Mouse (Mus musculus): Measurements from ENCODE around the gene Slf2. TPM values are rescaled to one million over a fixed set of nuclear protein-coding genes. Genes with fewer than 3 reads are reported as not detected.

The Slf2 gene
- total RNA-seq, 2 experiments from 2014 or later: 37.2 to 41.8 TPM

DNA sequence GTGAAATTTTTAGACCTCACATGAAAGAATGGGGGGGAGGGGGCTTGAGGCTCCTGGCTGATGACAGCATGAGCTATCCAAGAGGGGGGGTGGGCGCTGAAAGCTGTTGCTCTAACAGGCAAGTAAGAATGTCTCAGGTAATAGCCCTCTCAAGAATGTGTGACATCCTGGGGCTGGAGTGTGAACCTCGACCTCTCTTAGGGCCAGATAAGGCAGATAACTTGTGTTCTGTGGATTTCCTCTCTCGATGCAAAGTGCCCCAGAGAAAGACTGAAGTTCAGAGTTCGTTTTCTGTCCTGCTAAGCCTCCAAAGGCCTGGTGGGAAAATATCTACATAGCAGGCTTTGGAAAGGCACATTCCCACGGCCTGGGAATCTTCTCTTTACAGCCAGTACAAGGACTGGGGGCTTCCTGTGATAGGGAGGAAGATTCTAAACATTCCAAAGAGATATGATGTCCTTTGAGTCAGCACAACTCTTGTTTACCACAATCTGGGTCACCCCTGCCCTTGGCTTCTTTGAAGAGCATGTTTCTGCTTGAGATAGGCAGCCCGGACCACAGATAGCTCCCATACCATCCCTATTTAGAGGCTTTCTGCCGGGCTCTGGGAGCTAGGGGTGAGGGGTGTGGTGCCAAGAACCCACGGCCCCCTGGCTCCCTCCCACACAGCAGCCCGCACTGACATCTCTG is 31.7 kb upstream of the Slf2 start:
- Histone ChIP-seq H3K4me3 (no peak overlapping the region), H3K27ac (no peak overlapping the region)
- intact Hi-C loops (cut with DNase I): no loop called here
- DNase-seq (ENCODE audit: extremely low spot score in 1 of 2, low spot score in 2 of 2): no peak
- no peak for TF ChIP-seq CTCF (IDR thresholded peaks at IDR 0.05)

DNA sequence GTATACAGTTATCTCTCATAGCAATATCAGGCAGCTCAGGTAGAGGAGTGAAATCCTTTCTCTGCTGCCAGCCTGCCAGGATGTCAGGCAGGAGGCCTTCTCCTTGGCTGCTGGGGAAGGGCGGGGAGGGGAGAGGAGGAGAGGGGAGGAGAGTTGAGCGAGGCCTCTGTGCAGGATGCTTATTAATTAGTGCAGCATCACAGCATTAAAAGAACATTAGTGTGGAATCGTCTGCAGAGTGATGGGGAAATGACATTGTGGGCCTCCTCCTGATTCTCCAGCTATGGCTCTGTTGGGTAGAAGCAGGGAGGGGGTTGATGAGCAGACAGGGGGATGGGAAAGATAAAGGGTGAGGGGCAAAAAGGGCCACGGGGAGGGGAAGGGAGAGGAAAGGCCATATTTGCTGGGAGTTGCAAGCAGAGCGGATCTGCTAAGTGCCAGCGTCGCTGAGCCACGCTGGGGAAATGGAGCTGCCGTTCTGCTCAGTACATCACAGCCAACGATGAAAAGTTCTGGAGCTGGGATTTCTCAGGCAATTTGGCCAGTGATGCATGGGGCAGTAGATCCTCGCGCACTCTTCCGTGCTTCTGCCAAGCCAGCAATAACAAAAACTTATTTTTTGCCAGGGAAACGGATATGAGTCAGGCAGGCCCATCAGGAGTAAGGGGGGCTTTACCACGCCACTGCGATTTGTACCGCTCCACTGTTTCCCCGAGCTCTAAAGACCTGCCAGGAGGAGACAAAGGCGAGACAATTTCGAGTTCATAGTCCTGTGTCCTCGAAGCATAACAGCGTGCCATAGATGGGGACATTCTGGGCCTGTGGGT is 30.8 kb upstream of the Slf2 start:
- TF ChIP-seq CTCF (IDR thresholded peaks at IDR 0.05): no peak
- intact Hi-C loops (cut with DNase I): no loop called here
- H3K27ac ChIP-seq: no peak overlapping the region
- no peak for DNase-seq (ENCODE audit: extremely low spot score in 1 of 2, low spot score in 2 of 2)
- no peak overlapping the region for H3K4me3 ChIP-seq

- no peak overlapping the region for H3K4me3 ChIP-seq
- no peak for TF ChIP-seq CTCF (IDR thresholded peaks at IDR 0.05)
- intact Hi-C loops (cut with DNase I): no loop called here
- no peak for DNase-seq (ENCODE audit: extremely low spot score in 1 of 2, low spot score in 2 of 2)
- H3K27ac ChIP-seq: no peak overlapping the region
Measured at GRCm38 (mm10) chr19:44901047-44901446, 29.9 kb upstream of the Slf2 start.

DNA sequence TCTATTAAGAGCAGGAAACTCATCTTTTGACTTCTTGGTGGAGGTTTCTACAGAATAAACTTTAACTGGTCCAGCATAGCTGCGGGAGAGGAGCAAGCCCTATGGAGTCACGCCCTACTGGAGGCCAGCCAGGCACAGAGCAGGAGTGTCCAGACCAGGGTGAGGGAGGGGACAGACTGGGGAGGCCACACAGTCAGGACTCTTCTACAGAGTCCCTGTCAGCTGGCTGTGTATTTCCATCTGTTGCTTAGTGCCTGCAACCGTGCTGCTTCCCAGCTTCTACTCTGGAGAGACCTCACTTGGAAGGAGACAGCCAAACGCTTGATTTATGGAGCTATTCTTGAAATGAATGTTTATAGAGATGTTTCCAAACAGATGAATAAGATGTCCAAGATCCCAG is 28.6 kb upstream of the Slf2 start:
- DNase-seq (ENCODE audit: extremely low spot score in 1 of 2, low spot score in 2 of 2): no peak
- intact Hi-C loops (cut with DNase I): no loop called here
- TF ChIP-seq CTCF (IDR thresholded peaks at IDR 0.05): no peak
- Histone ChIP-seq H3K4me3 (no peak overlapping the region), H3K27ac (no peak overlapping the region)

GRCm38 (mm10) chr19:44903343-44904000 is 27.5 kb upstream of the Slf2 start:
- TF ChIP-seq CTCF (IDR thresholded peaks at IDR 0.05): no peak
- no peak overlapping the region for H3K4me3 ChIP-seq
- H3K27ac ChIP-seq: no peak overlapping the region
- DNase-seq (ENCODE audit: extremely low spot score in 1 of 2, low spot score in 2 of 2): no peak
- intact Hi-C loops (cut with DNase I): no loop called here

GRCm38 (mm10) chr19:44904141-44904720 is 26.7 kb upstream of the Slf2 start:
- Histone ChIP-seq H3K27ac (no peak overlapping the region), H3K4me3 (no peak overlapping the region)
- DNase-seq (ENCODE audit: extremely low spot score in 1 of 2, low spot score in 2 of 2): no peak
- TF ChIP-seq CTCF (IDR thresholded peaks at IDR 0.05): no peak
- intact Hi-C loops (cut with DNase I): no loop called here

- intact Hi-C loops (cut with DNase I): no loop called here
- no peak overlapping the region for H3K27ac ChIP-seq
Measured at GRCm38 (mm10) chr19:44905316-44905715, 25.6 kb upstream of the Slf2 start.

GRCm38 (mm10) chr19:44907851-44908690 is 22.9 kb upstream of the Slf2 start:
- Histone ChIP-seq H3K4me3 (no peak overlapping the region), H3K27ac (no peak overlapping the region)
- DNase-seq (ENCODE audit: extremely low spot score in 1 of 2, low spot score in 2 of 2): peak in 1 of 2 experiments; percentile 29
- TF ChIP-seq CTCF (IDR thresholded peaks at IDR 0.05): peak; percentile 10
- intact Hi-C loops (cut with DNase I): no loop called here

More at GRCm38 (mm10) chr19:44905316-44905715, 25.6 kb upstream of the Slf2 start:
- no peak for DNase-seq (ENCODE audit: extremely low spot score in 1 of 2, low spot score in 2 of 2)
- no peak for TF ChIP-seq CTCF (IDR thresholded peaks at IDR 0.05)
- H3K4me3 ChIP-seq: no peak overlapping the region

DNA sequence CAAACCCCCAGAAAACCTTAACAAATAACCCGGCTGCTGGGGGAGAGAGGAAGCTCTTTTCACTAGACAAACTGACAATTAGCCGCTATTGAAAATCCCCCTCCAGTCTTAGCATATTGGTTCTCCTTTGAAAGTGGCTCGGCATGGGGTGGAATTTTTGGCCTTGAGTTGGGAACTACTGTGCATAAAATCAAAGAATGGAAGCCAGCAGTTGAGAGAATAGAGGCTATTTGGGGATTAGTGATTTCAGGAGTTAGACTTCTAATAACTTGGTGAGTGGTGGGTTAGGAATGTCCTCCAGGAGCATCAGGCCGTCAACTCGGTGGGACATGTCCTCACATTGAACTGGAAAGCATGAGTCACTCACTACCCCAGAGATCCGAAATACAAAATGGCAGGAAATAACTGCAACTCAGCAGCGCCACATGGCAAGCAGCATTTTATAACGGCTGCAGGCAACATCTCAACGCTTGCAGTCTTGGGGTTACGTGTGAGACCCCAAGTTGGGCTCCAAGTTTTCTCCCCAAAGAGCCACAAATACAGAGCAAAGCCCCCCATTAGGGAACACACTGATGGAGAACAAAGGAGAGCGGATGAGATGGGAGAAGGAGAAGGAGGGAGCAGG is 22.0 kb upstream of the Slf2 start:
- no peak overlapping the region for H3K27ac ChIP-seq
- intact Hi-C loops (cut with DNase I): no loop called here
- H3K4me3 ChIP-seq: no peak overlapping the region
- TF ChIP-seq CTCF (IDR thresholded peaks at IDR 0.05): no peak
- no peak for DNase-seq (ENCODE audit: extremely low spot score in 1 of 2, low spot score in 2 of 2)

- Histone ChIP-seq H3K4me3 (no peak overlapping the region), H3K27ac (no peak overlapping the region; the same call in 1 of the 2 replicates)
- intact Hi-C loops (cut with DNase I): no loop called here
- TF ChIP-seq CTCF (IDR thresholded peaks at IDR 0.05): no peak
- DNase-seq (ENCODE audit: extremely low spot score in 1 of 2, low spot score in 2 of 2): no peak
Measured at GRCm38 (mm10) chr19:44914481-44915249, 16.3 kb upstream of the Slf2 start.

Data from left cerebral cortex, adult 2 months (tissue).